ENCODE assay signal across 12 mouse cellular contexts in the genomic region with DNA sequence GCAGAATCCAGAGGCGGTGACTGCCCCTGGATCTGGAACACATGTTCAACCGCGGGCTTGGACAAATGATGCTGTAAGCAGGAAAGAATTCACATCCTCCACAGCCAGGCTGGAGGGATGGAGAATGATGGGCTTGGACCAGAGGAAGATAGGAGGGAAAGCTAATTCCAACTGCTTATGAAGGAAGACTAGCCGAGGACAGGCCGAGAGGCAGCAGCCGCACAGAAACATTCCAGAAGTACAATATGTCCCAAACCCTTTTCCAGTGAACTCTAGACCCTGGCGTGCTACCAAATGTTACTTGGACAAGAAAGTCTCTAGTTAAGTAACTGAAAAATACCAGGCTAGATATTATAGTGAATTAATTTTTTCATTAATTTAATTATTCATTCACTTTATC. TPM values are rescaled to one million over a fixed set of nuclear protein-coding genes. Genes with fewer than 3 reads are reported as not detected.
A peak's percentile ranks its signal among the peaks of the same experiment; 100 is the strongest.
DNase-seq lines count a peak whose midpoint lies in the region.
"Had no signal": no experiment of that assay in that cellular context is flagged by ENCODE, and none has a peak within 500 bp of the region (broad histone marks: within the 10 kb centered on the region; RNA-seq: fewer than 3 reads in every experiment).

No protein-coding gene starts in this region.

- peak; percentile 47 for DNase-seq in adrenal gland, postnatal 10 days
- DNase-seq in adrenal gland, adult 18-20 months (ENCODE audit: low spot score in 2 of 2) = no peak
- peak; percentile 65 for DNase-seq in urinary bladder, postnatal 14 days (ENCODE audit: low spot score)
- no peak for DNase-seq in urinary bladder, postnatal 10 days (ENCODE audit: low spot score)
- DNase-seq in kidney, postnatal 14 days = peak; percentile 87
- no peak for DNase-seq in layer of hippocampus, postnatal 36 days
- DNase-seq in frontal cortex, postnatal 25 days (ENCODE audit: low spot score in 2 of 2) = no peak
- no peak for DNase-seq in right cerebral cortex, postnatal 25 days
- DNase-seq: cerebellum, adult 9-11 months; midbrain, embryonic 14.5 days; spleen, adult 18-20 months had no signal

RNA-seq across cellular contexts. Expression of a gene that starts 24.5 kb away (rescaled TPM):
- total RNA-seq in adrenal gland, postnatal 10 days (2021) = under 1 TPM; 0.58 to 0.66 TPM
- under 1 TPM in 1 of 2 experiments, not detected in 1; 0.10 TPM for total RNA-seq in adrenal gland, adult 18-20 months (2021)
- total RNA-seq in layer of hippocampus, postnatal 36 days (2021) = not detected
- total RNA-seq: G1E had no signal

Comparison
In these comparisons a context has a peak if more than half of its experiments do, and no peak if none do; other contexts are left out.
1. DNase-seq: peak in adrenal gland, postnatal 10 days (single experiment), urinary bladder, postnatal 14 days (single experiment) and kidney, postnatal 14 days (single experiment); none in adrenal gland, adult 18-20 months (0 of 2), urinary bladder, postnatal 10 days (single experiment), layer of hippocampus, postnatal 36 days (0 of 2), frontal cortex, postnatal 25 days (0 of 2) and right cerebral cortex, postnatal 25 days (single experiment).